In genomic region chr1:68106543-68106860, GRCm38 (mm10) we compare ENCODE assay signal across 8 mouse cellular contexts.
DNase-seq lines count a peak whose midpoint lies in the region; ATAC-seq and TF ChIP-seq lines count a peak whose summit lies in the region.

No protein-coding gene starts in this region.

- WGBS in intestine, postnatal 0 days = 78% methylated on average over 3 of the region's 3 CpGs
- 84% methylated on average over 3 of the region's 3 CpGs for WGBS in intestine, embryonic 16.5 days
- 75% methylated on average over 3 of the region's 3 CpGs for WGBS in lung, postnatal 0 days

- no peak for ATAC-seq in intestine, postnatal 0 days
- ATAC-seq in intestine, embryonic 16.5 days = no peak
- ATAC-seq in lung, postnatal 0 days = no peak
- no peak for ATAC-seq in inflammation-experienced regulatory T-cells, adult 6 months

- peak; percentile 44 for DNase-seq in 3T3-L1 (ENCODE audit: low read depth, low spot score)
- peak; percentile 2 for DNase-seq in MEL-GATA-1-ER (ENCODE audit: extremely low read depth, low read depth)
- peak; percentile 67 for DNase-seq in embryo, embryonic 10.5 days (ENCODE audit: low spot score)
- peak; percentile 10 for DNase-seq in lung, postnatal 0 days (ENCODE audit: low spot score)
- DNase-seq in thymus, postnatal 10 days (ENCODE audit: low spot score in 2 of 2) = no peak

- H3K9ac ChIP-seq in intestine, postnatal 0 days (ENCODE audit: low read depth, low read length) = no peak overlapping the region
- no peak overlapping the region for H3K9ac ChIP-seq in intestine, embryonic 16.5 days (ENCODE audit: low read depth, low read length)
- H3K9ac ChIP-seq in lung, postnatal 0 days (replicated peaks; ENCODE audit: low read depth) = no peak overlapping the region

- no peaks in the 10 kb centered on the region for H3K36me3 ChIP-seq in intestine, postnatal 0 days (ENCODE audit: control insufficient read depth, insufficient read depth)
- no peaks in the 10 kb centered on the region for H3K36me3 ChIP-seq in intestine, embryonic 16.5 days (ENCODE audit: control insufficient read depth, insufficient read depth, low read length)
- no peaks in the 10 kb centered on the region for H3K36me3 ChIP-seq in lung, postnatal 0 days (ENCODE audit: insufficient read depth, low read length)

- TF ChIP-seq EP300 in lung, postnatal 0 days (IDR thresholded peaks at IDR 0.05) = no peak

- no peak overlapping the region for H3K4me2 ChIP-seq in intestine, postnatal 0 days (replicated peaks; ENCODE audit: low read depth)
- H3K4me2 ChIP-seq in intestine, embryonic 16.5 days (ENCODE audit: low read depth, low read length) = no peak overlapping the region
- H3K4me2 ChIP-seq in lung, postnatal 0 days (replicated peaks; ENCODE audit: low read depth, low read length) = no peak overlapping the region

- H3K9me3 ChIP-seq in intestine, postnatal 0 days (ENCODE audit: control insufficient read depth) = no peaks in the 10 kb centered on the region
- H3K9me3 ChIP-seq in intestine, embryonic 16.5 days (ENCODE audit: control insufficient read depth, low read length) = no peaks in the 10 kb centered on the region
- no peaks in the 10 kb centered on the region for H3K9me3 ChIP-seq in lung, postnatal 0 days (ENCODE audit: low read length)

- H3K4me1 ChIP-seq in intestine, postnatal 0 days (replicated peaks; ENCODE audit: control insufficient read depth, insufficient read depth, low read length) = no peaks in the 10 kb centered on the region
- no peaks in the 10 kb centered on the region for H3K4me1 ChIP-seq in intestine, embryonic 16.5 days (ENCODE audit: control insufficient read depth, insufficient read depth, low read length)
- no peaks in the 10 kb centered on the region for H3K4me1 ChIP-seq in lung, postnatal 0 days (ENCODE audit: insufficient read depth, low read depth, low read length)

- no peak overlapping the region for H3K4me3 ChIP-seq in intestine, postnatal 0 days (ENCODE audit: low read depth, low read length)
- no peak overlapping the region for H3K4me3 ChIP-seq in intestine, embryonic 16.5 days (ENCODE audit: low read length)
- H3K4me3 ChIP-seq in lung, postnatal 0 days (ENCODE audit: low read depth, low read length) = no peak overlapping the region

- H3K27me3 ChIP-seq in intestine, postnatal 0 days (replicated peaks; ENCODE audit: control insufficient read depth, insufficient read depth, low read length) = no peaks in the 10 kb centered on the region
- no peaks in the 10 kb centered on the region for H3K27me3 ChIP-seq in intestine, embryonic 16.5 days (replicated peaks; ENCODE audit: control insufficient read depth, insufficient read depth, low read length)
- H3K27me3 ChIP-seq in lung, postnatal 0 days (replicated peaks; ENCODE audit: insufficient read depth, low read length) = no peaks in the 10 kb centered on the region

- H3K27ac ChIP-seq in intestine, postnatal 0 days (ENCODE audit: low read depth, low read length) = no peak overlapping the region
- H3K27ac ChIP-seq in intestine, embryonic 16.5 days (ENCODE audit: low read length) = no peak overlapping the region
- no peak overlapping the region for H3K27ac ChIP-seq in lung, postnatal 0 days (ENCODE audit: low read length)

- peak; percentile 67 for TF ChIP-seq CTCF in intestine, postnatal 0 days (IDR thresholded peaks at IDR 0.05; ENCODE audit: low read depth)
- TF ChIP-seq CTCF in lung, postnatal 0 days (IDR thresholded peaks at IDR 0.05) = peak; percentile 61

Comparison
In these comparisons a context has a peak if more than half of its experiments do, and no peak if none do; other contexts are left out.
1. DNase-seq: peak in 3T3-L1 (single experiment), MEL-GATA-1-ER (single experiment), embryo, embryonic 10.5 days (single experiment) and lung, postnatal 0 days (single experiment); none in thymus, postnatal 10 days (0 of 2).